Mouse (Mus musculus): ENCODE measurements around the gene Mmab. TPM values are rescaled to one million over a fixed set of nuclear protein-coding genes. Genes with fewer than 3 reads are reported as not detected.

The Mmab gene
- polyA plus RNA-seq (2012; rRNA removed) = 9.4 and 9.6 TPM in 2 replicates

GRCm38 (mm10) chr5:114443566-114444367 is at the start of gene Mmab, which contains the start of gene Mvk:
Gene Mmab, minus strand, starts transcription at chr5:114444060.
Gene Mvk, plus strand, starts transcription at chr5:114444269.

Other genes starting within 250 kb of the Mmab start
- not detected in 2 replicates for gene Foxn4, start 170.3 kb downstream of the Mmab start, polyA plus RNA-seq (2012; rRNA removed)
- 1.0 and 1.4 TPM in 2 replicates for gene Myo1h, start 154.9 kb downstream of the Mmab start, polyA plus RNA-seq (2012; rRNA removed)
- gene Kctd10, start 63.6 kb downstream of the Mmab start, polyA plus RNA-seq (2012; rRNA removed) = 18.4 and 18.6 TPM in 2 replicates
- gene Ube3b, start 63.5 kb downstream of the Mmab start, polyA plus RNA-seq (2012; rRNA removed) = 12.9 and 15.3 TPM in 2 replicates
- gene Mvk, start 209 bp upstream of the Mmab start, polyA plus RNA-seq (2012; rRNA removed) = 15.7 and 16.0 TPM in 2 replicates
- 1.0 and 1.1 TPM in 2 replicates for gene Fam222a, start 124.0 kb upstream of the Mmab start, polyA plus RNA-seq (2012; rRNA removed)
- gene Trpv4, start 214.4 kb upstream of the Mmab start, polyA plus RNA-seq (2012; rRNA removed) = 0.58 and 0.63 TPM in 2 replicates
- 14.7 and 16.2 TPM in 2 replicates for gene Gltp, start 246.9 kb upstream of the Mmab start, polyA plus RNA-seq (2012; rRNA removed)

Data from liver, embryonic 18 days (tissue).